Mouse (Mus musculus) liver, embryonic 11.5 days (tissue): ENCODE results near the gene Gabarapl2. TPM values are rescaled to one million over a fixed set of nuclear protein-coding genes. Genes with fewer than 3 reads are reported as not detected.
A peak's percentile ranks its signal among the peaks of the same experiment; 100 is the strongest.

ENCODE experiments used
- ATAC-seq: fragments of 200-750 bp; cut with Nextera tagmentation; replicated peaks from 2 replicates; pipeline ENCODE4 v1.8.0; 2017; ENCODE audit warnings: moderate number of reproducible peaks, mild to moderate bottlenecking, moderate TSS enrichment, moderate library complexity; ENCODE audit not compliant: low FRiP score
- DNase-seq: peaks from one replicate; pipeline ENCODE4 v3.0.0-alpha.2; 2017; ENCODE audit warnings: low spot score
- H3K27ac ChIP-seq: fragments of 300-500 bp; sonication (generic); 2 replicates; pipeline ENCODE4 v1.5.1; 2014; ENCODE audit warnings: mild to moderate bottlenecking, low read depth, low read length, control low read depth
- H3K27me3 ChIP-seq: fragments of 300-500 bp; sonication (generic); replicated peaks from 2 replicates; pipeline ENCODE4 v1.6.1; 2014; ENCODE audit warnings: low read length, mixed read lengths; ENCODE audit not compliant: control insufficient read depth, insufficient read depth
- H3K36me3 ChIP-seq: fragments of 300-500 bp; sonication (generic); 2 replicates; pipeline ENCODE4 v1.6.1; 2014; ENCODE audit warnings: mild to moderate bottlenecking, low read length, moderate library complexity, mixed read lengths; ENCODE audit not compliant: control insufficient read depth, insufficient read depth
- H3K4me1 ChIP-seq: fragments of 300-500 bp; sonication (generic); replicated peaks from 2 replicates; pipeline ENCODE4 v1.6.1; 2014; ENCODE audit warnings: low read length, mixed read lengths; ENCODE audit not compliant: control insufficient read depth, insufficient read depth
- H3K4me2 ChIP-seq: fragments of 300-500 bp; sonication (generic); 2 replicates; pipeline ENCODE4 v1.6.1; 2014; ENCODE audit warnings: mild to moderate bottlenecking, control low read depth, moderate library complexity
- H3K4me3 ChIP-seq: fragments of 300-500 bp; sonication (generic); 2 replicates; pipeline ENCODE4 v1.5.1; 2014; ENCODE audit warnings: low read depth, low read length, control low read depth
- H3K9ac ChIP-seq: fragments of 300-500 bp; sonication (generic); 2 replicates; pipeline ENCODE4 v1.6.1; 2014; ENCODE audit warnings: low read depth, low read length, control low read depth
- H3K9me3 ChIP-seq: fragments of 300-500 bp; sonication (generic); 2 replicates; pipeline ENCODE4 v1.6.1; 2016; ENCODE audit warnings: low read length, inconsistent platforms, mixed read lengths; ENCODE audit not compliant: control insufficient read depth
- WGBS: fragments of 180-500 bp; shearing (Covaris S2); extraction: QIAGEN DNeasy Blood & Tissue Kit; methylation state at CpG from one replicate; pipeline ENCODE4 v1.1.7; 2014; 5-methylcytosine and 5-hydroxymethylcytosine counted together
- polyA plus RNA-seq: library from polyadenylated mRNA; unstranded; fragments of >200 nt; fragmentation: Nextera tagmentation; extraction: Ambion mirVana; gene quantifications from 2 replicates; pipeline ENCODE4 v1.2.1, GENCODE M21; 2014

The Gabarapl2 gene
- polyA plus RNA-seq, 1 experiment from 2014 or later: 136 TPM

DNA sequence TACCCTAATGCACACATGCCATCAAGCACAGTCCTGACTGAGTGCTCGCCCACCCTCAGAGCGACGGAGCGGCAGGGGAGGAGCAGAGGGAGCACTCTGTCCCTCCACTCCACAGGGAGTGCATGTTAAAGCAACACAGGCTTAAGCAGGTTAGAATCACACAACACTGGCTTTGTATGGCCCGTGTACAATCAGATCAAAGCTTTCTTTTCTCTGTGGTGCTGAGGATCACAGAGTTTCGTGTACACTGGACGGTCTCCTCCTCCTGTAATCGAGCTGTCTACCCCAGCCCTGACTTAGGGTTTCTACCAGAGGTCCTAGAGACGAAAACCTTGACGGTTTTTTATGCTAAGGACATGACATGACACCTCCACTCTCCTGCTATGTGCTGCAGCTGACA is 28.0 kb downstream of the Gabarapl2 start:
- Histone ChIP-seq H3K36me3 (peaks cover 6% of the 10 kb centered on the region; the same call in 1 of the 2 replicates), H3K9me3 (no peaks in the 10 kb centered on the region), H3K27me3 (no peaks in the 10 kb centered on the region), H3K4me2 (no peak overlapping the region), H3K9ac (no peak overlapping the region), H3K4me1 (no peaks in the 10 kb centered on the region), H3K4me3 (no peak overlapping the region), H3K27ac (no peak overlapping the region)
- 89% methylated on average over 10 of the region's 10 CpGs for WGBS
- ATAC-seq (no peak), DNase-seq (no peak)

- no peak for DNase-seq
- no peaks in the 10 kb centered on the region for H3K4me1 ChIP-seq
- H3K9ac ChIP-seq: no peak overlapping the region
- H3K36me3 ChIP-seq: peaks cover 8% of the 10 kb centered on the region; the same call in 1 of the 2 replicates
- no peak overlapping the region for H3K27ac ChIP-seq
- no peak overlapping the region for H3K4me3 ChIP-seq
- ATAC-seq: no peak
- no peaks in the 10 kb centered on the region for H3K9me3 ChIP-seq
- WGBS: 68% methylated on average over 5 of the region's 5 CpGs
- no peaks in the 10 kb centered on the region for H3K27me3 ChIP-seq
- no peak overlapping the region for H3K4me2 ChIP-seq
Measured at GRCm38 (mm10) chr8:111968991-111969390, 28.5 kb downstream of the Gabarapl2 start.

- no peaks in the 10 kb centered on the region; the same call in 1 of the 2 replicates for H3K4me1 ChIP-seq
- no peak overlapping the region for H3K9ac ChIP-seq
- no peak overlapping the region for H3K4me3 ChIP-seq
- H3K27me3 ChIP-seq: no peaks in the 10 kb centered on the region
- H3K36me3 ChIP-seq: peaks cover 28% of the 10 kb centered on the region; the same call in 1 of the 2 replicates
- H3K4me2 ChIP-seq: no peak overlapping the region
- no peaks in the 10 kb centered on the region for H3K9me3 ChIP-seq
- 97% methylated on average over 12 of the region's 12 CpGs for WGBS
- H3K27ac ChIP-seq: no peak overlapping the region
- no peak for ATAC-seq
- DNase-seq: no peak
Measured at GRCm38 (mm10) chr8:111974138-111974537, 33.6 kb downstream of the Gabarapl2 start.

GRCm38 (mm10) chr8:111975706-111976105 is 35.2 kb downstream of the Gabarapl2 start:
- Histone ChIP-seq H3K36me3 (peaks cover 26% of the 10 kb centered on the region; the same call in 1 of the 2 replicates), H3K9me3 (no peaks in the 10 kb centered on the region), H3K4me3 (no peak overlapping the region), H3K4me2 (no peak overlapping the region), H3K4me1 (no peaks in the 10 kb centered on the region; the same call in 1 of the 2 replicates), H3K27me3 (no peaks in the 10 kb centered on the region), H3K27ac (no peak overlapping the region), H3K9ac (no peak overlapping the region)
- no peak for DNase-seq
- 90% methylated on average over 2 of the region's 2 CpGs for WGBS
- ATAC-seq: no peak

- WGBS: 66% methylated on average over 2 of the region's 2 CpGs
- ATAC-seq: 0 out of 2 replicates have a peak, but pooled peaks have one; percentile 24
Measured at GRCm38 (mm10) chr8:111976326-111976725, 35.8 kb downstream of the Gabarapl2 start.

DNA sequence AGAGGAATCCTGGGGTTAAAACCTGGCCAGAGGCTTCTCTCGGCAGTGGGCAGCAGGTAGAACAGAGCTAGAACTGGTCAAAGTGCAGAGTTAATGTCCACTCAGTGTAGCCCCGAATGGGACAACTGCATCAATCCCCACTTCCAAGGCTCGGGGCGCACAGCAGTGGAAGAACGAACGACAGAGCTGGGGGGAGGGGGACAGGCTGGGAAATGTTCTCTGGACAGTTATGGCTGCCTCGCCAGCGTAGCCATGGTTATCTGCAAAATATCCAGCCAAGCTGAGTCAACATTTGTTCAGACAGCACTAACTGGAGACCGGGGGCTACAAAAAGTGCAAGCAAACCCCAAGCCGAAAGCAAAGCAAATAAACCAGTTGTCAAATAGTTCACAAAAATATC is 37.6 kb downstream of the Gabarapl2 start:
- Histone ChIP-seq H3K9ac (no peak overlapping the region), H3K27me3 (no peaks in the 10 kb centered on the region), H3K27ac (no peak overlapping the region), H3K4me1 (no peaks in the 10 kb centered on the region; the same call in 1 of the 2 replicates), H3K4me3 (no peak overlapping the region), H3K36me3 (peaks cover 31% of the 10 kb centered on the region; the same call in 1 of the 2 replicates), H3K4me2 (peak overlapping the region; percentile 2; the same call in 1 of the 2 replicates), H3K9me3 (no peaks in the 10 kb centered on the region)
- 76% methylated on average over 10 of the region's 10 CpGs for WGBS
- DNase-seq: no peak
- peak; percentile 37; the same call in 1 of the 2 replicates for ATAC-seq

More at GRCm38 (mm10) chr8:111976326-111976725, 35.8 kb downstream of the Gabarapl2 start:
- H3K4me1 ChIP-seq: no peaks in the 10 kb centered on the region; the same call in 1 of the 2 replicates
- H3K9ac ChIP-seq: no peak overlapping the region
- H3K4me3 ChIP-seq: no peak overlapping the region
- no peaks in the 10 kb centered on the region for H3K9me3 ChIP-seq
- H3K27ac ChIP-seq: no peak overlapping the region; the same call in 1 of the 2 replicates
- H3K36me3 ChIP-seq: peaks cover 26% of the 10 kb centered on the region; the same call in 1 of the 2 replicates
- no peak for DNase-seq
- no peaks in the 10 kb centered on the region for H3K27me3 ChIP-seq
- no peak overlapping the region for H3K4me2 ChIP-seq

- Histone ChIP-seq H3K9me3 (no peaks in the 10 kb centered on the region), H3K27me3 (no peaks in the 10 kb centered on the region), H3K4me1 (no peaks in the 10 kb centered on the region; the same call in 1 of the 2 replicates), H3K27ac (no peak overlapping the region), H3K36me3 (peaks cover 18% of the 10 kb centered on the region; the same call in 1 of the 2 replicates), H3K4me2 (no peak overlapping the region), H3K9ac (no peak overlapping the region), H3K4me3 (no peak overlapping the region)
- DNase-seq: no peak
- no peak for ATAC-seq
- WGBS: 77% methylated on average over 7 of the region's 7 CpGs
Measured at GRCm38 (mm10) chr8:111982116-111982515, 41.6 kb downstream of the Gabarapl2 start.

DNA sequence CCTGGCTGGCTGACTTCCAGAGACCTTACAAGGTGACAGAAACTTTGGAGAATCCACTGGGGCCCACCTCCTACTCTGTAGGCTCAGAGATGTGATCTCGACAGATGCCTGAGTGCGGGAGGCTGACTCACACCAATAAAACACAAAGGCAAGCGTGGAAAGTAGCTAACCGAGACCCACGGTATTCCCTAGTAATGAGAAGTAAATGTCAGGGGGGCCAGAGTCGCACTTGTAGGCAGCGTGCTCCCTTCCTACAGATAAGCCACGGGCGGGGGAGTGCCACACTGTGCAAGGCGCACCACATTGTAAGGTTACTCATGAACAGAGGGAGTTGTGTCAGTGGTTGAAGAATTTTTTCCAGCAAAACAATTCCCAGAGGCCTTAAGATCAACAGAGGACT is 44.0 kb downstream of the Gabarapl2 start:
- ATAC-seq: 0 out of 2 replicates have a peak, but pooled peaks have one; percentile 32
- no peak overlapping the region for H3K4me3 ChIP-seq
- no peaks in the 10 kb centered on the region; the same call in 1 of the 2 replicates for H3K4me1 ChIP-seq
- no peak overlapping the region for H3K4me2 ChIP-seq
- no peak for DNase-seq
- H3K9me3 ChIP-seq: no peaks in the 10 kb centered on the region
- no peaks in the 10 kb centered on the region for H3K27me3 ChIP-seq
- peaks cover 17% of the 10 kb centered on the region; the same call in 1 of the 2 replicates for H3K36me3 ChIP-seq
- 57% methylated on average over 10 of the region's 10 CpGs for WGBS
- H3K27ac ChIP-seq: no peak overlapping the region
- no peak overlapping the region for H3K9ac ChIP-seq

- Histone ChIP-seq H3K4me1 (no peaks in the 10 kb centered on the region; the same call in 1 of the 2 replicates), H3K36me3 (peaks cover 25% of the 10 kb centered on the region), H3K9ac (no peak overlapping the region), H3K9me3 (no peaks in the 10 kb centered on the region), H3K27me3 (no peaks in the 10 kb centered on the region), H3K4me3 (no peak overlapping the region), H3K4me2 (no peak overlapping the region), H3K27ac (no peak overlapping the region)
- peak; percentile 76 for DNase-seq
- peak; percentile 48; the same call in 1 of the 2 replicates for ATAC-seq
- WGBS: 21% methylated on average over 7 of the region's 7 CpGs
Measured at GRCm38 (mm10) chr8:111989911-111990310, 49.4 kb downstream of the Gabarapl2 start.
